Mouse (Mus musculus): ENCODE measurements around the gene Rc3h1. TPM values are rescaled to one million over a fixed set of nuclear protein-coding genes. Genes with fewer than 3 reads are reported as not detected.

The Rc3h1 gene
- total RNA-seq, 2 experiments from 2014 or later, result 22.5 to 30.0 TPM

Other genes starting within 250 kb of the Rc3h1 start
- gene Rabgap1l, start 113.2 kb upstream of the Rc3h1 start, total RNA-seq (2021), result 10 to 100 TPM in 1 of 2 experiments, 1 to 10 TPM in 1; 9.4 to 11.8 TPM
- gene Serpinc1, start 72.2 kb downstream of the Rc3h1 start, total RNA-seq (2021), result under 1 TPM in 1 of 2 experiments, not detected in 1; 0.08 TPM
- 1 to 10 TPM; 4.8 to 7.8 TPM for gene Zbtb37, start 128.4 kb downstream of the Rc3h1 start, total RNA-seq (2021)
- 10 to 100 TPM; 11.0 to 11.4 TPM for gene Dars2, start 164.2 kb downstream of the Rc3h1 start, total RNA-seq (2021)
- gene Cenpl, start 164.3 kb downstream of the Rc3h1 start, total RNA-seq (2021), result under 1 TPM; 0.51 to 0.62 TPM
- gene Klhl20, start 225.1 kb downstream of the Rc3h1 start, total RNA-seq (2021), result 1 to 10 TPM; 8.5 to 8.6 TPM
- gene Ankrd45, start 236.3 kb downstream of the Rc3h1 start, total RNA-seq (2021), result not detected

Measured in gastrocnemius, postnatal 25 days (tissue).